Mouse (Mus musculus): ENCODE measurements around the gene Snx27.

DNA sequence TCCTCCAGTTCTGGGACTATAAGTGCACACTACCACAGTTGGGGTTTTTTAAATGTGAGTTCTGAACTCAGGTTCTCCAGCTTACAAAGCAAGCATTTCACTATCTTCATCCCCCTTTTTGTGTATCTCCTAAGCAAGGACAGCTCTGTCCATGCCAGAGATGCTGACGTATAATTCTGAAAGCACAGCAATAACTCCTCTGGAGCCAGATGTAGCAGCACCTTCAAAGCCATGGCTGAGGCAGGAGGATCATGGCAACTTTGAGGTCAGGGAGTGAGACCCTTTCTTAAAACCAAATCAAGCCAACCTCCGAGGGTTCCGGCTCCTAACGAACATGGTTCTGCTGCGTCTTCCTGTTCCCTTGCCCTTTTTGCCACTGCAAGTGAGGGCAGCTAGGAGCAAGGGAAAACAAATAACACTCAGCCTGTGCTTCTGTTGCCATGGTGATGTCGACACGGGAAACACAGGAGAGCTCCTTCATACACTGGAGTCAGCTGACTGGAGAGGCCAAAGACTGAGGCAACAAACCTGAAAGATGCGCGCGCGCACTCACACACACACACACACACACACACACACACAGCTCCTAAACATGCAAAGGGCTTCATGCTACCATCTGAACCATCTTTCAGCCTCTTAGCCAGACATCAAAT lies 118.5 kb downstream of the Snx27 start:
- no peak for TF ChIP-seq POLR2A (IDR thresholded peaks at IDR 0.05; ENCODE audit: insufficient read depth, low read depth, low read length)
- TF ChIP-seq CTCF (IDR thresholded peaks at IDR 0.05; ENCODE audit: insufficient read depth, low read depth, low read length), result no peak

Measured in olfactory bulb, adult 2 months (tissue).